Mouse (Mus musculus) heart, adult 18-20 months (tissue): ENCODE results near the gene Fam167b. TPM values are rescaled to one million over a fixed set of nuclear protein-coding genes. Genes with fewer than 3 reads are reported as not detected.
"Not testable (repeated sequence)": the region's sequence is repeated elsewhere in the genome, so short reads cannot be mapped to it uniquely, and the experiment has no call there.

Experiments used
- DNase-seq, 2 experiments: peaks; one replicate each; pipeline ENCODE4 v3.0.0; 2021 to 2022; ENCODE audit warnings: mixed read lengths in 1 of 2
- microRNA-seq, 2 experiments: library from miRNA; unstranded; fragments of <30 nt; microRNA quantifications; one replicate each; pipeline ENCODE4 v1.2.0; 2022
- total RNA-seq, 2 experiments: library from RNA; stranded (reverse); gene quantifications; 2 replicates each; pipeline ENCODE4 v1.2.3; 2021

Fam167b gene
- total RNA-seq, 2 experiments from 2014 or later, result 0.44 TPM; not detected in 1

DNA sequence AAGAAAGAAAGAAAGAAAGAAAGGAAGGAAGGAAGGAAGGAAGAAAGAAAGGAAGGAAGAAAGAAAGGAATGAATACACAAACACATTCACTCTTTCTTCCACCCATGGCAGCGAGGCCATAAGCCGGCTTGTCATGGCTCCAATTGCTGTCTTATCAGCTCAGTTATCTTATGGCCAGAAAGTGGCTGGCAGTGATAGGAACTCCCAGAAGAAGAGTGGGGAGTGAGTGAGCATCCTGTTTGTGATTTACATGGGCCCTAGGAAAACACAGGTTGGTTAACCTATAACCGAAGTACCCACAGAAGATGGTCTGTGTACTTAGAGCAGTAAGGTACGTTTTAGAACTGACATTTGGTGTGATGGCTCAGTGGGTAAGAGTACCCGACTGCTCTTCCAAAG, 17.2 kb downstream of the Fam167b start:
- no peak for DNase-seq

DNA sequence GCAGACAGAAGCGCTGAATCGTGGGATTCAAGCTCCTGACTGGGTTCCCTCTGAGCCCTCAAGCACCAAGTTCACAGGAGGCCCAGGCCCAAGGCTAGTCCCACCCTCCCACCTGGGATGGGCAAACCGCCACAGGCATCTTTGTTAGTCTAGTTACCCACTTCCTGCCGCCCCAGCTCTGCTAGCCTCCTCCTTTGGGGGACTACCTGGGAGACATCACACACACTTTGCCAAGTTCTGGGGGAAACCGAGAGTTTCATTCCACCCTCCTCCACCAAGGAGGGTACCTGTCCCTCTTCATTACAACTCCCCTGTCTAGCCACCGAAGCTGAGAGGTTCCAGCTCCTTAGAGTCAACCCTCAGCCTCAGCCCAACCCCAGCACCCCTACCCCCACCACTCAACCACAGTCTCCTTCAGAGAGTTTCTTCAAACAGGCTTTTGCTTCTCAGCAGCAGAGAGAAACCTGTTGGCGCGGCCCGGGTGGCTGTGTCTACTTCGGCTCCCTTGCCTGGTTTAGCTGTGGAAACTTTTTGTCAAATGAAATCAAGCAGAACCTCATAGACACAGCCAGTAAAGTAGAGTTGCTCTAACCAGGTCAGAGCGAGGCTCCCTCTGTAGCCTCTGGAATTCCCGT, 19.9 kb downstream of the Fam167b start:
- DNase-seq, result peak in 1 of 2 experiments; percentile 22

DNA sequence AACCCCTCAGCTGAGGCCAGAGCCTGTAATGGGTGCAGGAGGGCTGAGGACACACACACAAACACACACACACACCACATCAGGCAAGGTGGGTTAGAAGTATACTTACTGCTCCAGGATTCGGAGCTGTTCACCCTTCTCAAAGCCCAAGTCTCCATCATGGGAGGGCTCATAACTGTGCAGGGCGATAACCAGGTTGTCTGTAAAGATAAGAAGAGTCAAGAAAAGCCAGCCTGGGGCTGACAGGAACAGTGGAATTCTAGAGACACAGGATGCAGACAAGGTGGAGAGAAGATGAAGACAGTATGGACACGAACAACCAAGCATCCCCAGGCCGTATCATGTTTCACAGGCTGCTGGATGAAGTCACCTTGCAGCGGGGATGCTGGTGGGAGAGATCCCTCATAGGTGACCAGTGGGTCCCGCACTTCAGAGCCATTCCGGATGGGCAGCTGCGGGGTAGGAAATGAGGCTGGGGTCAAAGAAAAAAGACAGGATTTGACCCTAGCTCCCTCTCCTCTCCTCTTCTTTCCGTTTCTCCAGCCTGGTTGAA, 21.0 kb downstream of the Fam167b start:
- DNase-seq, result no peak

DNA sequence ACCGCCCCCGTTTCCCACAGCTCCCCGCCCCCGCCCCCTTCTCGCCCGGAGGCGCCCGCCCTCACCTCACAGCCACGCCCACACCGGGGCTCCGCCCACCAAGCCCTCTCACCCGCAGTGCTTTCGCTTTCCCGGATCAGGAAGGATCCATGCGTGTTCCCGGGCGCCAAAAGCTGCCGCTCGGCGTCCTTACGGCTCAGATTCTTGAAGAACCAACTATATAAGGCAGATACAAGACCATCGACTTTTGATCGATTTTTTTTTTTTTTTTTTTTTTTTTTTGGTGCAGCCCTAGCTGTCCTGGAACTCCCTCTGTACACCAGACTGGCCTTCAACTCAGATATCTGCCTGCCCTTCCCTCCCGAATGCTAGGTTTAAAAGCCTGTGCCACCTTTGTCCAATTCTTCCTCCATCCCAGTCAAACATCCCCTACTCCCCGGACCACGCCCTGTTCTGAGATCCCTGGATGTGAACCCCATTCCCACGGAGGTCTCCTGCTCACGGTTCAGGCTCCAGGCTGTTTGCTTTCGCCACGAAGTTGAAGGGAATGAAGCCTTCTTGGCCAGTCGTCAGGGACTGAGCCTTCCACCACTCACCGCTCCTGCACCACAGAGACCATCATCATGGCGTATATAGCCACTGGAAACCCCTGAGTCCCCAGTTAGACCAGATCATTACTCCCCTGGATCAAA, 21.7 kb downstream of the Fam167b start:
- DNase-seq, result peak; percentile 93 to 95

DNA sequence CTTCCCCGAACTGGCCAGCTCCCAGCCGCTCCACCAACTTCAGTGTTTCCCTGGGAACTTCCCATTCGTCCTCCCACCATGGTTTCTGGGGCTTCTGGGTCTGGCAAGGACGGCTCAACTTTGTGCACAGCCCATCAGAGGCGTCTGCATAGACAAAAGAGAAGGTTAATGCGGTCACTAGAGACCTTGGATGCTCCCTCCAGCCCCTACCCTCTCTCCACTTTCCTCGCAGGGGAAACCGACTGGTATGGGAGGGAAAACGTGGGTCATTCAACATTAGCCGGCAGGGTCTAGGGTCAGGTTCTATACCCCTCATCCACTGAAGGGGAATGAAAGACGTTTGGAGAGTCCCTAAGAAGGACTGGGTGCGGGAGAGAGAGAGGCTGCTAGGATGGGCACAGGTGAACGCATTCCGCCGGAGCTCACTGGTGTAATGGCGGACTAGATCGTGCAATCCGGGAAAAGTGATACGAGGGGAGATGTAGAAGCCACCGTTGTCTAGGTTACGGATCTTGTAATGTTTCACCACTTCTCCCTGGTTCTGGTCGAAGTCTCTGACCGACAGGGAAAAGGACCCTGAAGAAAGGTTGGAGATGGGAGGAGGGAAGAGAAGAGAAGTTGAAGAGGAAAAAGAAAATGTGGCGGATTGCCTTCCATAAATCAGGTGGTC, 22.4 kb downstream of the Fam167b start:
- no peak for DNase-seq

DNA sequence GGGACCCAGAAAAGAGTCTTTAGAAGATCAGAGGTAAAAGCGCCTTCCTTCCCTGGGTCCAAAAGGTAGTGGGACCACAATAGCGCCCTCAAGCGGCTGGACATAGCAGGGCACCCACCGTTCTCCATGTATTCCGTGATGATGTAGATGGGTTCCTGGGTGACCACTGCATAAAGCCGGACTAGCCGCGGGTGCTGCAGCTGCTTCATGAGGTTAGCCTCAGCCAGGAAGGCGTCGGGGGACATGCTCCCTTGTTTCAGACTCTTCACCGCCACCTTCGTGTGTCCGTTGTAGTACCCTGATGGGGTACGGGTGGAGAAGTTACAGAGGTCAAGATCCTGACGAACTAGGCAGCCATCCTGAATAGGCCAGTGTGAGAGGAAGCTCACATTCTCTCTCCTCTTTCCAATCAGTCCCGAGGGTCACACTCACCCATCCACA, 22.9 kb downstream of the Fam167b start:
- DNase-seq, result peak in 1 of 2 experiments; percentile 53

DNA sequence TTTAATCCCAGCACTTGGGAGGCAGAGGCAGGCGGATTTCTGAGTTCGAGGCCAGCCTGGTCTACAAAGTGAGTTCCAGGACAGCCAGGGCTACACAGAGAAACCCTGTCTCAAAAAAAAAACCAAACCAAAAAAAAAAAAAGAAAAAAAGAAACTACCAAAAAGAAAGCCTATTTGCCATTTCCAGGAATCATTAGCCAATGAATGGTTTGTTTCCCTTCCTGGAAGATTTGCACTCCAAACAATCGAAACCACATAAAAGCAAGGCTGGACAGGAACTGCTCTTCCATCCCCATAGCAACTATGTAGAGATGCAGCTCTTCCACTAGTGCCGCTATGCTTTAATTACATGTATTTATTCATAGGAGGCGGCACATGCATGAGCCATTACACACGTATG, 23.8 kb downstream of the Fam167b start:
- not testable (repeated sequence) for DNase-seq

DNA sequence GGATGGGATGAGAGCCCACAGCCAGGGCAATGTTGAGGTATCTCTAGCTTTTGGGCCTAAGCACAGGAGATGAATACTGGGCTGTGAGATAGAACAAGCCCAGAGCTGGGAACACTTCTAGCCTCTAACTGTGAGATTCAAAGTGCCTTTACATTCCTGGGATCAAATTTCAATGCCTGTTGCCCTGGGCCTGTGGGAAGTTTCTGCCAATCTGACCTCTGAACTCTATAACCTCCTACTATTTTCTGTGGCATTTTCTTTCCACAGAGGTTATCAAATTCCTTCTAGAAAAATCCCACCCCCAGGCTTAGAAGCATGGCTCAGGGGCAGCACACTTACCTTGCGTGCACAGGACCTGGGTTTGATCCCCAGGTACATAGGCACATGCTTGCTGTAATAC, 28.1 kb downstream of the Fam167b start:
- no peak for DNase-seq

DNA sequence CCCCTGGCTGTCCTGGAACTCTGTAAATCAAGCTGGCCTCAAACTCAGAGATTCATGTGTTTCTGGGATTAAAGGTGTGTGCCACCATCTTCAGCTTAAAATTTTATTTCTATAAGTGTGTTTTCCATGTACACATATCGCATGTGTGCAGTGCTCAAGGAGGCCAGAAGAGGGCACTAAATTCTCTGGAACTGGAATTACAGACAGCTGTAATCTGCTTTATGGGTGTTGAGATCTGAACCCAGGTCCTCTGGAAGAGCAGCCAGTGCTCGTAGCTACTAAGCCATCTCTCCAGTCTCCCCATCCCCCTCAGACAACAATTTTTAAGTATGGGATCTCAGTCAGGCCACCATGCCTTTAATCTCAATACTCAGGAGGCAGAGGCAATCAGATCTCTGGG, 29.0 kb downstream of the Fam167b start:
- peak in 1 of 2 experiments; percentile 49 for DNase-seq

DNA sequence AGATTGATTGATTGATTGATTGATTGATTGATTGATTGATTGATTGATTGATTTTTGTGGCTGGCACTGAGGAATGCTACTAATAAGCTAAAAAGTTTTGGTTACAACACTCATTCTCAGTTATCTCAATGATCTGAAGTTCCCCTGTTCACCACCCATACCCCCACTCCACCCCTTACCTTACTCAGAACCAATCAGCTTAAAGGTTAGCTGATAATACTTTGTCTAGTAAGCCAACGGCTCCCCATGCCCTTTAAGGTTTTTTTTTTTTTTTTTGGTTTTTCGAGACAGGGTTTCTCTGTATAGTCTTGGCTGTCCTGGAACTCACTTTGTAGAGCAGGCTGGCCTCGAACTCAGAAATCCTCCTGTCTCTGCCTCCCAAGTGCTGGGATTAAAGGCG, 30.7 kb downstream of the Fam167b start:
- not testable (repeated sequence) for DNase-seq

DNA sequence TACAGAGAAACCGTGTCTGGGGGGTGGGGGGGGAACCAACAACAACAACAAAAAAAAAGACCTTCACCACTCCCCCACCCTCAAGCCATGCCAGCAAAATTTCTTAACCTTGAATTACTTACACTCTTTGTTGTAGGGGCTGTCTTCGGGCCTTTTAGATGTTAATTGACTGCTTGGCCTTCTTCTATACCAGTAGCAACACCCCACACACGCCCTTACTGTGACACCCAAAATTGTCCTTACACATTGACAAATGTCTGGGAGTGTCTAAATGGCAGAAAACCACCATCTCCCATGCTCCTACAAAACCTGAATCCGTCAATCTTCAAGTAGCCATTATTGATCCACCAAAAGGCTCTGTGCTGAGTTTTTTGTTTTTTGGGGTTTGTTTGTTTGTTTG, 34.2 kb downstream of the Fam167b start:
- no peak for DNase-seq

DNA sequence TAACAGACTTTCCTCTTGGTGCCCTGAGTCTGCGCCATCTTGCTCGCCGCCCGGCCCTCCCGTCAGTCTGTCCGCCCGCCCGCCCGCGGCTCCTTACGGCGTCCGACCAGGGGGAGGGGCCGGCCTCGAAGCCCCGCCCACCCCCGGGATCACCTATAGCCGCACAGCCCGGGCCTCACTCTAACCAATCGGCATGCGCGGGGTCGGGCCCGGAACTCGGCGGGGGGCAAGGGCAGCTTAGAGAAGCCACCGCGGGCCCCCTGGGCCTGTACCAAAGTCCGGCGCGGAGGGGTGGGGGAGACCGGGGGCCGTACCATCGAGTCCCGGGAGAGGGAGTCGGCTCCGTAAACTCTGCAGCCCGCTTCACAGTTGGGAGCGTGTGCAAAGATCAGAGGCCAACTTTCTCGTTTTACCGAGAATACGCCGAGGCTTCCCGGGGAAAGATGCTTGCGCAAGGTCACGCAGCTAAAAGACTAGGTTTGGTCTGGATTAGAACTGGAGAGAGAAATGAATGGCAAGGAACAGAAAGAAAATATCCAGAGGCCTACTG, 35.7 kb downstream of the Fam167b start, which contains the start of gene Hdac1:
TSS of gene Hdac1 (minus strand) at position 122 of the 550 bp plus-strand sequence.
- DNase-seq, result peak; percentile 96 to 98

DNA sequence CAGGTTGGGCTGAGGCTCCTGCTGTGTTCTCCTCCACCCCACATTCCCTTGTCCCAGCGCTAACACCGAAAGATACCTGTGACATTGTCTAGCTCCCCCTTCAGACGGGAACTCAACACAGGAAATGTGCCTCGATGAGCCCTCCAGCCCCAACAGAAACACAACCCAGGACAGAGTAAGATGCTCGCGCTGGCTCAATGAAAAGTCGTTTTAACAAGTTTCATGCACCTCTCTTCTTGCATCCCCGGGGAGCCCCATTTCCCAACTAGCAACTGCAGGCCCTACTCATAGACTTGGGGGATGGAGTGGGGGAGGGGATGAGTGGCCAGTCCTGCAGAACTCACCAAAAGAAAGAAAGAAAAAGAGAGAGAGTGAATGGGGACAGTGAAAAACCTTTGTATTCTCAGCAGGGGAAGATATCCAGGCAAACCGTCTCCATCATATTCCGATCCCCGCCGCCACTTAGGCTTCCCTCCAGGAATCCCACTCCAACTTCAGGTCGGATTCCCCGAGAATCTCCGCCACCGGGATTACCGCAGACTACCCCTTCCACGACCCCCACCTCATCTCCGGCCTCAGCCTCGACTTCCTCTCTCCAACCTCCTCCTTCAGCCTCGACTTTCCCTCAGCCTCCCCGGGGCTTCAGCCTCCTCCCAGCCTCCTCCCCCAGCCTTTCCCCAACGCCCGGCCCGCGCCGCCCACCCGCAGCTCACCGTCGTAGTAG, 36.3 kb downstream of the Fam167b start:
- no peak for DNase-seq

DNA sequence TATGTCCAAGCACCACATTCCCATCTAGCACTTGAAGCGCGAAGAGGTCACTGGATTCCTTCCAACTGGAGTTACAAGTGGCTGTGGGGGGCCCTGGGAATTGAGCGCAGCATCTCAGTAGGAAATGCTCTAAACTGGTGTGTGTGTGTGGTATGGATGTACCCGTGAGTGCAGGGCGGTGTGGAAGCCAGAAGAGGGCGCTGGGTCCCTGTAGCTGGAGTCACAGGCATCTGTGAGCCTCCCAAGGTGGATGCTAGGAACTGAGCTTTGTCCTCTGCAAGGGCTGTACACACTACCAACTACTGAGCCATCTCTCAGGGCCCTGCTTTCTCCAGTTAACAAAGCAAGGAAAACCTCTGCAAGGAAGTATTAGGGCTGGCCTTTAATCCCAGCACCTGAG, 38.3 kb downstream of the Fam167b start:
- DNase-seq, result no peak

DNA sequence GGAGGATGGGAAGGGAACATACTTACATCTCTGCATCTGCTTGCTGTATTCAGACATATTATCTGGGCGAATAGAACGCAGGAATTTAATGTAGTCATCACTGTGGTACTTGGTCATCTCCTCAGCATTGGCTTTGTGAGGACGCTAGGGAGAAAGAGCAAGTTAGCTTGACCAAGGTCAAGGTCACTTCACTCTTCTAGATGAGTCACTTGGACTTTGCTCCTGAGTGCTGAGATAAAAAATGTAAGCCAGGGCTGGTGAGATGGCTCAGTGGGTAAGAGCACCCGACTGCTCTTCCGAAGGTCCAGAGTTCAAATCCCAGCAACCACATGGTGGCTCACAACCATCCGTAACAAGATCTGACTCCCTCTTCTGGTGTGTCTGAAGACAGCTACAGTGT, 49.4 kb downstream of the Fam167b start:
- not testable (repeated sequence) for DNase-seq

Small RNA genes lying within 50 kb of the gene (microRNA-seq; reads per million reads assigned to microRNA genes)
- 0 reads per million in 2 experiments for gene Mir8119

Other genes with a start within 250 kb of the Fam167b start
- gene Rbbp4, start 243.2 kb downstream of the Fam167b start, total RNA-seq, result 10 to 100 TPM; 74.1 to 78.0 TPM
- 10 to 100 TPM; 22.4 to 30.2 TPM for gene Zbtb8os, start 242.9 kb downstream of the Fam167b start, total RNA-seq
- gene Zbtb8a, start 200.4 kb downstream of the Fam167b start, total RNA-seq, result 1 to 10 TPM; 2.9 to 3.0 TPM
- under 1 TPM in 1 of 2 experiments, not detected in 1; 0.69 TPM for gene Zbtb8b, start 137.7 kb downstream of the Fam167b start, total RNA-seq
- 10 to 100 TPM; 46.7 to 49.1 TPM for gene Bsdc1, start 117.0 kb downstream of the Fam167b start, total RNA-seq
- not detected for gene Tssk3, start 87.5 kb downstream of the Fam167b start, total RNA-seq
- under 1 TPM in 1 of 2 experiments, not detected in 1; 0.57 TPM for gene Fam229a, start 87.4 kb downstream of the Fam167b start, total RNA-seq
- gene Marcksl1, start 65.0 kb downstream of the Fam167b start, total RNA-seq, result 1 to 10 TPM; 4.5 to 4.7 TPM
- 10 to 100 TPM; 12.5 to 17.5 TPM for gene Hdac1, start 35.8 kb downstream of the Fam167b start, total RNA-seq
- 1 to 10 TPM in 1 of 2 experiments, under 1 TPM in 1; 0.32 to 5.0 TPM for gene Lck, start 4.9 kb downstream of the Fam167b start, total RNA-seq
- gene Eif3i, start 22.1 kb upstream of the Fam167b start, total RNA-seq, result 100 to 1,000 TPM; 114 to 126 TPM
- 10 to 100 TPM; 40.6 to 45.1 TPM for gene Tmem234, start 22.1 kb upstream of the Fam167b start, total RNA-seq
- gene Dcdc2b, start 35.7 kb upstream of the Fam167b start, total RNA-seq, result under 1 TPM; 0.74 to 0.90 TPM
- gene Iqcc, start 40.5 kb upstream of the Fam167b start, total RNA-seq, result 10 to 100 TPM; 16.4 to 18.8 TPM
- 10 to 100 TPM; 14.2 to 15.0 TPM for gene Ccdc28b, start 45.4 kb upstream of the Fam167b start, total RNA-seq
- gene Txlna, start 62.5 kb upstream of the Fam167b start, total RNA-seq, result 10 to 100 TPM; 22.8 to 24.4 TPM
- gene Kpna6, start 94.2 kb upstream of the Fam167b start, total RNA-seq, result 10 to 100 TPM; 68.5 to 75.2 TPM
- gene Tmem39b, start 118.3 kb upstream of the Fam167b start, total RNA-seq, result 1 to 10 TPM; 4.1 to 4.5 TPM
- 10 to 100 TPM; 34.3 to 38.7 TPM for gene Khdrbs1, start 163.8 kb upstream of the Fam167b start, total RNA-seq
- 100 to 1,000 TPM; 202 to 222 TPM for gene Ptp4a2, start 232.7 kb upstream of the Fam167b start, total RNA-seq